Mouse (Mus musculus) layer of hippocampus, adult 11-12 months (tissue): ENCODE results near the gene Hcls1.

Experiments used
- DNase-seq: peaks from one replicate; pipeline ENCODE4 v3.0.0; 2022; ENCODE audit warnings: low spot score

Hcls1 gene

GRCm38 (mm10) chr16:36934841-36935620, at the start of gene Hcls1:
Gene Hcls1, plus strand, starts transcription at chr16:36934983.
- peak; percentile 35 for DNase-seq

- no peak for DNase-seq
Measured at GRCm38 (mm10) chr16:36885912-36886311, 48.9 kb upstream of the Hcls1 start.

GRCm38 (mm10) chr16:36887546-36887945, 47.2 kb upstream of the Hcls1 start:
- DNase-seq, result no peak

GRCm38 (mm10) chr16:36890559-36890958, 44.2 kb upstream of the Hcls1 start:
- no peak for DNase-seq

GRCm38 (mm10) chr16:36891415-36891814, 43.4 kb upstream of the Hcls1 start:
- DNase-seq, result no peak

GRCm38 (mm10) chr16:36893317-36893716, 41.5 kb upstream of the Hcls1 start:
- no peak for DNase-seq

GRCm38 (mm10) chr16:36896712-36897111, 38.1 kb upstream of the Hcls1 start:
- no peak for DNase-seq

- DNase-seq, result no peak
Measured at GRCm38 (mm10) chr16:36903156-36903555, 31.6 kb upstream of the Hcls1 start.

- no peak for DNase-seq
Measured at GRCm38 (mm10) chr16:36911909-36912308, 22.9 kb upstream of the Hcls1 start.

- DNase-seq, result no peak
Measured at GRCm38 (mm10) chr16:36912311-36912710, 22.5 kb upstream of the Hcls1 start.

GRCm38 (mm10) chr16:36914195-36914594, 20.6 kb upstream of the Hcls1 start:
- no peak for DNase-seq

GRCm38 (mm10) chr16:36918505-36918904, 16.3 kb upstream of the Hcls1 start:
- DNase-seq, result no peak

GRCm38 (mm10) chr16:36920410-36920809, 14.4 kb upstream of the Hcls1 start:
- DNase-seq, result no peak

- DNase-seq, result no peak
Measured at GRCm38 (mm10) chr16:36921067-36921613, 13.6 kb upstream of the Hcls1 start.

- no peak for DNase-seq
Measured at GRCm38 (mm10) chr16:36921980-36922379, 12.8 kb upstream of the Hcls1 start.

- no peak for DNase-seq
Measured at GRCm38 (mm10) chr16:36924312-36924711, 10.5 kb upstream of the Hcls1 start.

GRCm38 (mm10) chr16:36925351-36925750, 9.4 kb upstream of the Hcls1 start:
- DNase-seq, result no peak

- DNase-seq, result no peak
Measured at GRCm38 (mm10) chr16:36925797-36926196, 9.0 kb upstream of the Hcls1 start.

- DNase-seq, result no peak
Measured at GRCm38 (mm10) chr16:36926514-36927447, 8.0 kb upstream of the Hcls1 start.

- no peak for DNase-seq
Measured at GRCm38 (mm10) chr16:36927495-36928105, 7.2 kb upstream of the Hcls1 start.

GRCm38 (mm10) chr16:36928106-36928500, 6.7 kb upstream of the Hcls1 start:
- DNase-seq, result no peak

- no peak for DNase-seq
Measured at GRCm38 (mm10) chr16:36929216-36929615, 5.6 kb upstream of the Hcls1 start.
